Mouse (Mus musculus) erythroblast, adult 5-6 weeks (primary cell): ENCODE results near the gene Supt3. TPM values are rescaled to one million over a fixed set of nuclear protein-coding genes. Genes with fewer than 3 reads are reported as not detected.

Experiments used
- ATAC-seq: replicated peaks from 2 replicates; pipeline ENCODE4 v1.8.0; 2016; ENCODE audit warnings: moderate number of reproducible peaks, mild to moderate bottlenecking, moderate TSS enrichment, inconsistent platforms; ENCODE audit not compliant: poor library complexity, low FRiP score, severe bottlenecking
- total RNA-seq, 2 experiments: library from RNA; stranded (forward) in 1 of 2; stranded (reverse) in 1 of 2; fragments of 150-400 nt in 1 of 2; fragments of 200-764, 138-1000 nt in 1 of 2; gene quantifications; 2 replicates each; pipeline versions ENCODE4 v1.2.3 to v1.2.4; 2015 to 2017; ENCODE audit warnings: low replicate concordance in 2 of 2

Gene Supt3
- total RNA-seq, 2 experiments from 2014 or later = 9.5 to 9.6 TPM

DNA sequence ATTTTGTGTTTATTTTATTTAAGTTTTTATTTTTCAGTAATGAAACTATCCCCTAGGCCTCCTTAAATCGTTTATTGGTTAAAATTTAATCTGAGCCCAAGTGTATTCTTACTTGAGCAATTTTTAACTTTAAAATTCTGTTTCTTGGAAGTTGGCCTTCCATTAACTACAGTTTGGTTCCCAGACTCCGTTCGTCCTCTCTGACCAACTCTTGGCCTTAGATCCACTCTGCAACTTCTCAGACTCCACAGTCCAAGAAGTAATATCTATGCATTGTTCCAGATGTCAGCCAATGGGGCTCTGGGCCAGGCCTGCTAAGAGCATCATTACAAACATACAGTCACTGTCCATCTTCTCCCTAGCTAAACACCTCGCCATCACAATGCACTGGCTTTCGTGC lies 309.4 kb downstream of the Supt3 start:
- ATAC-seq = no peak

DNA sequence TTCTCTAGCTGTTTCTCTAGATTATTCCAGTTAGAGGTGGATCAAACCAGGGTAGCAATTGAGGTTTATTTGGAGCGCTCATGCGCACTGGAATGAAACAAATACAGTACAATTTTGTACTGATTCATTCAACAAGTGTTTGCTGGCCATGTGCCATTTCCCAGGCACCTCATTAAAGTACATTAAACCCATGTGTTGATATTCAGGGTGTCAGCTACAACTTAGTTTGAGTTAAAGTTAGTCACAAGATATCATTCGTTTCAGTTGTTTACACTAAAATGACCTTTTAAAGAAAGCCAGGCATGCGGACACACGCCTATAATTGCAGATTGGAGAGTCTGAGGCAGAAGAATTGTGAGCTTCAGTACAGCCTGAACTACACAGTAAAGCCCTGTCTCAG lies 310.1 kb downstream of the Supt3 start:
- no peak for ATAC-seq

DNA sequence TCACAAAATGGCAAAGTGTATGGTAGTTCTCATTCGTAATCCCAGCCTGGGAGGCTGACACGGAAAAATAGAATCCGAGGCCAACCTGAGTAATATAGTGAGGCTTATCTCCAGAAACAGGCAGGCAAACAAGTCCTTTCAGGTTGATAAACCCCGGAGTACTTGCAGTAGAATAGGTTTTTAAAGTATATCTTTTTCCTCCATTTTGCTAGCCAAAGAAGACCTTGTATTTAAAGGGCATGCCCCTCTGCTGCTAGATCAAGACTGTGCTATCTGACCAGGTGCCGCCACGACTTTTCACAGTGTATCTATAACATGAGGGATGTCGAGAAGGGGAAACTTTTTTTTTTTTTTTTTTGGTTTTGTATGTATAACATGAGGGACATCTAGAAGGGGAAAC lies 324.1 kb downstream of the Supt3 start:
- ATAC-seq = no peak

DNA sequence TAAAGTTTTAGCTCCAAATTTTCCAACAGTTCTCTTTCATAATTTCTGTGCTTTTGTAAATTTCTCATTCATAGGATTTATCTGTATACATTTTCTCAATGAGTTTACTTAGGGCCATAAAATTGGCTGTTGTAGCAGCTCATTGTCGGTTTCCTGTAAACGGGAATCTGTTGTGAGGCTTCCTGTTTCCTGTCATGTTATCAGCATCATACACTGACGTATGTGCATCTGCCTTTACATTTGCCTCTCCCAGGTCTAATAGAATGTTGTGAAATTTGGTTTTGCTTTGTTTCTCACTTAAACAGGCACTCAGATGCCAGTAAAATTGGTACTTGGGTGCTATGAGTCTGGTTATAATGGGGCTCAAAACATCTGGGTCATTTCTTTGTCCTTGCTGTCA lies 338.4 kb downstream of the Supt3 start:
- no peak for ATAC-seq

DNA sequence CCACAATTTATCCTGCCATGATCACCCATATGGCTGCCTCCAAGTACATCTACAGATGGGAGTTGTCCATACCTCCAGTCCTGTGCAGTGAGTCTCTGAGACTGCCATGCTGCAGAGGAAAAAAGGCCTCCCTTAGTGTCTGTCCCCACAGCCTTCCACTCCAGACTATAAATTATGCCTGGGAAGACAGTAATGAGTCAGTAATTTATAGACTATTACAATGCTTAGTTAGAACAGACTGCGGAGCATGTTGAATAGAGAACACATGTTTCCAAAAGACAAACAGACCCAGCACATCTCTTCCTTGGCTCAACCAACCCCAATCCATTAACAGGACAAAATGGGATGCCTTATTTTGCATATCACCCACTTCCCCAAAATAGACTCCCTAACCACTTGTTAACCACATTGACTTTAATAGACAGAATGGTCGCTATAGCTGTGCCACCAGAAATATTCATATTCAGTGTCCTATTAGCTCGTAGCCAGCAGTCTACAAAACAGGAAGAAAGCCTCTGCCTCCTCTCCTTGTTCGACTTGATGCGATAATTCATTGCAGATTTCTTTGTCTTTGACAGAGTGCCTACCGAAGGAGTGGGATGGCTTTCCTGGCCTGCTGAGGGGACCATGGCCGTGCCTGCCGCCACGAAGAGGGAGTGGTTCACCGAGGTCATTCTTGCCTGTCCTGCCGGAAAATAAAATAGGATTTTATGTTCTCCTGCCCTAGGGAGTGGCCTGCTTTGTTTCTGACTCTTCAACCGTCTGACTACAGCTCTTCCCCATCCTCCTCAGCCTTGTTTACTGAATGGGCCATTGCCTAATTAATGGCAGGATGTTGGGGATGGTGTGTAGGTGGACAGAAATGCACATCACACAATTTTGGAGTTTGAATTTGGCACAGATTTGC lies 341.9 kb downstream of the Supt3 start:
- ATAC-seq = no peak

DNA sequence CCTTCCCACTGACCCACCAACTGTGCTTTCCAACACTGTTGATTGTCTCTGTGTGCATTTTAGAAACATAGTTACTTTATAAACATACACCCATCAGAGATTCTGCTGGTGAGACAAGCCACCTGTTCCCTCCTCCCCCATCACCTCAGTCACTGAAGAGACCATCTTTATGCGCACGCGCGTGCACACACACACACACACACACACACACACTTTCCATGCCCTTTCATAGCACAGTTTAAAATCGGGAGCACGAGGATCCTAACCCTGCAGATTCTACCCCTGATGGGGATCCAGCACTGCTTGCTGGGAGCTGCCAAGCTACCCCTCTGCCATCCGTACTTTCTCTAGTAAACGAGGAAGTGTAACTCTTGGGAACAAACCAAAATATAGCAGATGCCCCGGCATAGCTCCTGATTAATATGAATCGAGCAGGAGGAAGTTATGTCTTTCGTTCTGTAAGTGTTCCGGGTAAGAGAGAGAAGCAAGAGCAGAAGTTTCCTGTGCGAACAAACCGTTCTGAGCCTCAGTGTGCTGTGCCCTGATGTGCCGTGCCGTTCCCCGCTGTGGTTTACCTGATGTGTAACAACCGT lies 342.8 kb downstream of the Supt3 start:
- ATAC-seq = no peak

DNA sequence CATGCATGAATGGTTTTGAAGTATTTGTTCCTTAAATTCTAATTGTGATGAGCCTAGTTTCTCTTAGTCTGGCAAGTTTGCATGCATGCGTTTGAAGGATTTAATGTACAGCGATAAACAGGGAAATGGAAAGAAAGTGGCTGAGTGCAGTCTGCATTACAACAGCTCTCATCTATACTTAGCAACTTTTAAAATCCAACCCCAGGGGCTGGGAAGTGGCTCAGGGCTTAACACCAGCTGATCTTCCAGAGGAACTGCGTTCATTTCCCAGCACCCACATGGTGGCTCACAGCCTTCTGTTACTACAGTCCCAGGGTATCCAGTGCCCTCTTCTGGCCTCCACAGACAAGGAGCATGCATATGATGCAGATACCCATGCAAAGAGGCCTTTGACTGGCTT lies 346.9 kb downstream of the Supt3 start:
- no peak for ATAC-seq

DNA sequence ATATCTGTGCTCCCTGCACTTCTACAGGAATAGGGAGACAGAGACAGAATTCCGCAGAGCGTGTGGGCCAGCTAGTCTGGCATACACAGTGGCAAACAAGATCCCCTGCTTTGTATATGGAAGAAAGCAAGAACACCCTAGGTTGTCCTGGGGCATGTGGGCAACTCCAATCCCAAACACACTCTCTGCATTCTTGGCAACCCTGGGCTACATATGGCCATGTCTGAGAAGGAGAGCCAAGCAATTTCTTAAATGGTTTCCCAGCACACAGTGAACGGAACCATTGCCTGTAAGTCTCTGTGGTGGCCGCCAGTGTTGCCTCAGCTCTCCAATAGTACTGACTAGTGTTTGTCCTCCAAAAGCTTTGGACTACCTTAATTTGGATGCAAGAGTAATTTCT lies 351.7 kb downstream of the Supt3 start:
- ATAC-seq = no peak

DNA sequence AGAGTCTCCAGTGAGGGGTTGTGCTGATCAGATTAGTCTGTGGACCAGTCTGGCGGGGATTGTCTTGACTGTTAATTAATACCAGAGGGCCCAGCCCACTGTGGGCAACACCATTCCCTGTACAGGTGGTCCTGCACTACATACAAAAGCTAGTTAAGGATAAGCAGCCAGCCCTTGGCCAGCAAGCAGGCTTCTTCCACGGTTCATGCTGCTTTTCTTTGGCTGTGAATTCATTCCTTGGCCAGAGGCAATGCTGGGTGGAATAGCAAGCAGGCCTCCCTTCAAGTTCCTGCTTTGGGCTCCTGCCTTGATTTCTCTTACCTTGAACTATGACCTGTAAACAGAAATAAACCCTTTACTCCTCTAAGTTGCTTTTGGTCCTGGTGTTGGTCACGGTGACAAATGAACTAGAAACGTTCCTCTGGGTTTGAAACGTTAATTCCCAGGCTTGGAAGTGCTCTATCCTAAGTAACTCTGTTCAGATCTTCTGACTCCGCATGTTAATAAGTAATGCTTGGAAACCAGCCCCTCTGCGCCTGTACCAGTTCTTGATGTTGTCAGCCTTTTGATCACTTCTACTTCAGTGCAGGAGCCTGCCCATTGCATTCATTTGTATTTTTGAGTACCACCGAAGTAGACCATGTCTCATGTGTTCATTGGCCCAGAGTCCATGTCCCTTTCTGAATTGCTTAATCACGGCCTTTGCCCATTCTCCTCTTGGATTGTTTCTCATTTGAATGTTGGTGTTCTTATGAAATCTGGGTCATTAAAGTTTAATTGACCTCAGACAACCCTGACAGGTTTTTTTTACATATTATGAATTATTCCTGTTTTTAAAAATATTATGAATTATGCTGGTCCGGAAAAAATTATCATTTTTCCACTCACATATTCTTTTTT lies 356.8 kb downstream of the Supt3 start:
- ATAC-seq = no peak

DNA sequence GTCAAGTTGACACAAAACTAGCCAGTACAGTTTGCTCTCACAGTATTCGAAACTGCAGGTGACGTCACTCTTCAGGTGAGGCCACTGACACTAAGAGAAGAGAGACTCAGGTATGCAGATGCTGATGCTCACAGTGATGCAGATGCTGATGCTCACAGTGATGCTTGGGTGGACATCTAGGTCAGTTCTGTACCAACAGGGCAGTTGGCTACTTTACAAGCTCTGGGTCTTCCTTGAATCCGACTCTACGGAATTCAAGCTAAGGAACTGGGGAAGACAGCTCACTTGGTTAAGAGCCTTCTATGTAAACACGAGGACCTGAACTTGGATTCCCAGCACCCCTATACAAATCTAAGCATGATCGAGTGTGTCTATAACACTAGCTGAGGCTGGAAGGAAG lies 359.5 kb downstream of the Supt3 start:
- ATAC-seq = no peak

DNA sequence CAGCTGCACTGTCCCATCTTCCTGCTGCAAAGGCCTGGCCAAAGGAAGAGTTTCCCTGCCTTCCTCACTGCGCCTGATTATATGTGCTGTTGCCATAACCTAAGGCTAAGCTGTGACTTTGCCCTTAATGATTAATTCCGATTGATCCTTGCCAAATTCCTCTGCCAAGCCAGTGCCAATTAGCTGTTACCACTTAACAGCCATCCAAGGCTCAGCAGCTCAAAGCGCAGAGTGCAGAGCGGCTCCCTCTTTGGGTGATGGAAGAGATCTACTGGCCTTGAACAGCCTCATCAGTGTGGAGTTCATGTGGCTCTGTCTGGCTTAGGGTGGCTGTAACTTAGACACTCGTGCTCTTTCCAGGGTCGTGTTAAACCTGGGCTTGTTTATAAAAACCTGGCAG lies 366.1 kb downstream of the Supt3 start:
- no peak for ATAC-seq

DNA sequence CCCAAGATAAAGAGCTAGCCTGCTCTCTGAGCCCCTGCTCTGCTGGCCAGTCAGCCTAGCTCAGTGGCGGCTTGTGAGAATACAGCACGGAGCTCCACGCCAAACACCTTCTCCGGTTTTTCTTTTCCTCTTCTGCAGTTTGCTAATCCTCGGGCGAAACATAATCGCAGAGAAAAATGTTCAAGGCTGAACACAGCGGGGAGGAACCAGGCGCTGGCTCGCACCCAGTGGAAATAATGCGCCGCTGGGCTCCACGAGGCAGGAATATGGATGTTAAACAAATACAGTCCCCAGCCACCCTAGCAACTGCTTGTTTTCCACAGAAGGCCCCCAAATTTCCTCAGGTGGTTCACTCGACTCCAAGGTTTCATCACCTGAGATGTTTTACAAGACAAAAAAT lies 367.7 kb downstream of the Supt3 start:
- ATAC-seq = no peak

DNA sequence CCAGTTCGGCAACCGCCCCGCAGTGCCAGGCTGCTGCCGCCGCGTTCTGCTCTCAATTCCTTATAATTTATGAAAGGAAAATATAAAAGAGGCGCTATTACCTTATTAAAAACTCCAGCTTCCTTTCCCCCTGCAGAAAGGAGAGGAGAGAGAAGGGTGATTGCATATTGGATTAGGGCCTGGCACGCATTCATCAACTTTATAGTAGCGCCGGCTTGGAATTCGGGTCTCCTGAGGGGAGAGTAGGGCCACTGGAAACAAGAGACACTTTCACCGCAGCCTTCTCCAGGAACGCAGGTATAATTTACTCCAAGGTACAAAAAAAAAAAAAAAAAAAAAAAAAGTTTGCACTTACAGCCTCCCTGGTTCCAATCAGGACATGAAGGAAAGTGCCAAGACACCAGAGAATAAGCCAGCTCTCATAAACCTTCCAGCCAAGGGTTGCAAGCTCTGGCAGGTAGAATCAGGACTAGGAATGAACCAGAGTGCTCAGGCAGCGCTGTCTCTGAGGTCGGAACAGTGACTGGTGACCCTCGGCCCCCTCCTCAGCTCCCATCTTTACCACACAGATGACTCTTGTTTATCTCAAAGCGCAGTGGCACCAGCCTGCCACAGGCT lies 374.5 kb downstream of the Supt3 start:
- no peak for ATAC-seq

DNA sequence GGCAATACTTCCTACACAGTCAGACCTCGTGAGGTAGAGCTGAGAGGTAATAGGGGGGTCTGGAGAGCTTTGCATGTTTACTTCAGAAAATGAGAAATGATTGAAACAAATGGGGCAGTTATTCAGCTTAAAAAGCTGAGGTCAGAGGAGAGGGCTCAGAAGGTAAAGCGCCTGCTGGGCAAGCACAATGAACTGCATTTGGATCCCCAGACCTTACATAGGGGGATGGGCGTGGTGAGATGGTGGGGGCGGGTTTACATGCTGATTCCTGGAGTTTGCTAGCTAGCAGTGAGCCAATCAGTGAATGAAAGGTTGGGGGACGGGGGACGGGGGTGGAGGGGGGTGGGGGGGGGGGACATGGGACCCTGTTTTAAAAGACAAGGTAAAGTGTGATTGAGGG lies 376.8 kb downstream of the Supt3 start:
- no peak for ATAC-seq

DNA sequence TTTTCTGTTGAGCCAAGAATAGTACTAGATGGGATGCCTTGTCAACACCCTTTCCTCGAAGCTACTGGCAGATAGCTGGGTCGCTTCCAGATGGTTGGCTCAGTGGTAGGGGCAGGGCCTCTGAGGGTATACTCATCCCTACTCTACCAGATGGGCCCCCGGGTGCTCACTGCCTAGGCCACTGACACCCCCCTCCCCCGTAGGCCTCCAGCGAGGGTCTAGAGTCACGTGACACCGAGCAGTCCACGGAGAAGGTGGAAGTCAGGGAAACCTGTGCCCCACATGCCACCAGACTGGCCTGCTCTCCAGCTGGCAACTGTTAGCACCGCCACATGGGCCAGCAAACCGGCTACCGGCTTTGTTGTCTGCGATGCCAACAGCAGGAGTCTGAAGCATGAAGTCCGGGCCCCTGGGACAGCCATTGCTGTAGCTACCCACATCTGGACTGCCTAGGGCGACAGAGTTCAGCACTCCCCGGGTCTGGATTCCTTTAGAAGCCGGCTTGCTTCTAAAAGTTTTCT lies 381.3 kb downstream of the Supt3 start:
- ATAC-seq = no peak

DNA sequence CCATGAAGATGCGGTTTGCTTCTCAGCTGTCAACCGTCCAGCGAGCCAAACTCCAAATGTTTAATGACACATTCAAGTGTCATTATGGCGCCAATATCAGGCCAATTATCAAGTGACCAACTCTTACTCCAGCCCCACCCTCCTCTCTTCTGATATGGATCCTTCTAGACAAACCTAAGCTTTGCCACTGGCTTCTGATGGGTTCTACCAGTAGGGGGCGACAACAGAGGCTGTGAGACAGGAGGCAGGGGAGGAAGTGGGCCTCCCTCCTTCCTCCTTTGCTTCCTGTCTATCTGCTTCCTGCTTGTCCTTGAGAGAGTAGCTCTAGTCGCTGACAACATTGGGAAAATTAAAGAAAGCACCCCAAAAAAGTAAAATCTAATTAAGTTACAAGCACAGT lies 383.7 kb downstream of the Supt3 start:
- no peak for ATAC-seq

DNA sequence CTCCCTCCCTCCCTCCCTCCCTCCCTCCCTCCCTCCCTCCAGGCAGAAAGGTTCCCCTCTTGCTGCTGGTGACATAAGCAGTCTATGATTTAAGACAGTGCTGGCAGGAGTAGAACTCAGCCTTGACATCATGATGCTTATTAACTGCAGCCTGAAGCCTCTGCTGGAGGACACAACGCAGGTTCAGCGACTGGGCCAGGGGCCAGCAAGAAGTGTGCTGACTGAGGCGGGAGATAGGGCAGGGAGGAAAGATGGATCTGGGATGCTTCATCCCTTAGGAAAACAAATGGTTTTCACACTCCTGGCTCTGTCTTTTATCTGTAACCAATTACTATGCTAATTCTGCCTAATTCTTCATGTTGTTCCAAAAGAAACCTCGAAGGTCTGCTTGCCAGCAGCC lies 388.8 kb downstream of the Supt3 start:
- no peak for ATAC-seq
